Mouse (Mus musculus) olfactory bulb, adult 2 months (tissue): ENCODE measurements around the gene Zkscan14.

Source experiments
- CTCF ChIP-seq: fragments of 200-500 bp; IDR thresholded peaks from 2 replicates; pipeline ENCODE4 v1.5.1; 2012; ENCODE audit warnings: low read depth, mild to moderate bottlenecking, low read length, moderate library complexity; ENCODE audit not compliant: insufficient read depth
- POLR2A ChIP-seq: fragments of 200-500 bp; IDR thresholded peaks from 2 replicates; pipeline ENCODE4 v1.6.1; 2012; ENCODE audit warnings: mild to moderate bottlenecking, low read depth, low read length, moderate library complexity; ENCODE audit not compliant: insufficient read depth

GRCm38 (mm10) chr5:145249520-145249919 lies 47.9 kb upstream of the Zkscan14 start:
- TF ChIP-seq CTCF = no peak
- no peak for TF ChIP-seq POLR2A
